In genomic region chr11:69072666-69073064, GRCm38 (mm10) we compare ENCODE assay signal across 8 mouse cellular contexts. TPM values are rescaled to one million over a fixed set of nuclear protein-coding genes. Genes with fewer than 3 reads are reported as not detected.
A peak's percentile ranks its signal among the peaks of the same experiment; 100 is the strongest.
DNase-seq lines count a peak whose midpoint lies in the region; ATAC-seq and TF ChIP-seq lines count a peak whose summit lies in the region.

No protein-coding gene starts in this region.

- H3K4me3 ChIP-seq in cerebellum, adult 2 months (replicated peaks; ENCODE audit: insufficient read depth, low read depth, low read length) = peak overlapping the region; percentile 62
- H3K4me3 ChIP-seq in C2C12 (ENCODE audit: insufficient read depth, poor library complexity, severe bottlenecking) = peak overlapping the region; percentile 3
- peak overlapping the region; percentile 38 for H3K4me3 ChIP-seq in forebrain, embryonic 16.5 days (replicated peaks; ENCODE audit: low read length)
- H3K4me3 ChIP-seq in liver, embryonic 13.5 days (replicated peaks) = peak overlapping the region; percentile 46

- H3K27me3 ChIP-seq in cerebellum, adult 2 months (ENCODE audit: control insufficient read depth, insufficient read depth, low read length) = no peaks in the 10 kb centered on the region
- no peaks in the 10 kb centered on the region for H3K27me3 ChIP-seq in C2C12 (ENCODE audit: control insufficient read depth, insufficient read depth, insufficient read length)
- no peaks in the 10 kb centered on the region for H3K27me3 ChIP-seq in forebrain, embryonic 16.5 days (replicated peaks; ENCODE audit: control insufficient read depth, insufficient read depth, low read length)
- H3K27me3 ChIP-seq in liver, embryonic 13.5 days = no peaks in the 10 kb centered on the region

- no peak for TF ChIP-seq POLR2A in cerebellum, adult 2 months (IDR thresholded peaks at IDR 0.05; ENCODE audit: borderline replicate concordance, insufficient read depth, low read length)

- H3K4me2 ChIP-seq in forebrain, embryonic 16.5 days (ENCODE audit: low read length) = peak overlapping the region; percentile 51
- H3K4me2 ChIP-seq in liver, embryonic 13.5 days = peak overlapping the region; percentile 89

- peak overlapping the region; percentile 96 for H3K27ac ChIP-seq in cerebellum, adult 2 months (ENCODE audit: insufficient read depth, low read length)
- H3K27ac ChIP-seq in forebrain, embryonic 16.5 days (ENCODE audit: low read length) = peak overlapping the region; percentile 97
- H3K27ac ChIP-seq in liver, embryonic 13.5 days = peak overlapping the region; percentile 90

- ATAC-seq in forebrain, embryonic 16.5 days = no peak
- ATAC-seq in liver, embryonic 13.5 days (ENCODE audit: low read depth) = no peak

- H3K9me3 ChIP-seq in forebrain, embryonic 16.5 days (ENCODE audit: control insufficient read depth, low read length) = no peaks in the 10 kb centered on the region
- no peaks in the 10 kb centered on the region for H3K9me3 ChIP-seq in liver, embryonic 13.5 days (replicated peaks)

- DNase-seq in cerebellum, adult 2 months = no peak
- DNase-seq in cerebellum, postnatal 14 days = no peak
- DNase-seq in liver, embryonic 13.5 days = no peak
- DNase-seq in gastrocnemius, postnatal 25 days = no peak
- DNase-seq in B cell, adult 2 months = no peak
- no peak for DNase-seq in left cerebral cortex, adult 8-10 months (ENCODE audit: low spot score in 2 of 2)

- peak overlapping the region; percentile 64 for H3ac ChIP-seq in C2C12 (ENCODE audit: control insufficient read depth, insufficient read length, low read depth)

- H3K9ac ChIP-seq in forebrain, embryonic 16.5 days (replicated peaks; ENCODE audit: low read depth, low read length) = peak overlapping the region; percentile 65
- H3K9ac ChIP-seq in liver, embryonic 13.5 days = peak overlapping the region; percentile 85

- no peaks in the 10 kb centered on the region; the same call in 1 of the 2 replicates for H3K4me1 ChIP-seq in cerebellum, adult 2 months (ENCODE audit: control insufficient read depth, insufficient read depth, low read length)
- H3K4me1 ChIP-seq in forebrain, embryonic 16.5 days (replicated peaks; ENCODE audit: control insufficient read depth, insufficient read depth, low read length) = peaks cover 27% of the 10 kb centered on the region
- H3K4me1 ChIP-seq in liver, embryonic 13.5 days (replicated peaks) = peaks cover 55% of the 10 kb centered on the region

- TF ChIP-seq CTCF in cerebellum, adult 2 months (IDR thresholded peaks at IDR 0.05; ENCODE audit: borderline replicate concordance, insufficient read depth, low read depth, low read length) = no peak
- TF ChIP-seq CTCF in C2C12 (IDR thresholded peaks at IDR 0.05; ENCODE audit: control insufficient read depth, insufficient read depth, insufficient read length) = no peak

- WGBS in cerebellum, adult 2 months = 1% methylated on average over 9 of the region's 9 CpGs
- 11% methylated on average over 9 of the region's 9 CpGs for WGBS in forebrain, embryonic 16.5 days
- WGBS in liver, embryonic 13.5 days (ENCODE audit: insufficient replicate concordance) = 14% methylated on average over 9 of the region's 9 CpGs

- H3K36me3 ChIP-seq in C2C12 (ENCODE audit: control insufficient read depth, insufficient read depth) = no peaks in the 10 kb centered on the region
- H3K36me3 ChIP-seq in forebrain, embryonic 16.5 days (ENCODE audit: control insufficient read depth, insufficient read depth) = no peaks in the 10 kb centered on the region
- no peaks in the 10 kb centered on the region for H3K36me3 ChIP-seq in liver, embryonic 13.5 days

- no peaks in the 10 kb centered on the region for H3K79me3 ChIP-seq in C2C12 (ENCODE audit: low read depth)

- no peaks in the 10 kb centered on the region for H3K79me2 ChIP-seq in C2C12 (ENCODE audit: control insufficient read depth, insufficient read depth)

TF ChIP-seq in C2C12, 6 proteins besides CTCF, POLR2A, EP300 and RAD21:
- TF ChIP-seq CEBPB (IDR thresholded peaks at IDR 0.05; ENCODE audit: low read depth) = no peak
- TF ChIP-seq USF1 (IDR thresholded peaks at IDR 0.05; ENCODE audit: low read depth) = no peak
- no peak for TF ChIP-seq MYOD1 (IDR thresholded peaks at IDR 0.05; ENCODE audit: control insufficient read depth, insufficient read length, low read depth)
- no peak for TF ChIP-seq MYOG (IDR thresholded peaks at IDR 0.05; ENCODE audit: control insufficient read depth, extremely low read depth, insufficient read length)
- TF ChIP-seq FOSL1 (IDR thresholded peaks at IDR 0.05; ENCODE audit: insufficient read depth, low read length, poor library complexity, severe bottlenecking) = no peak
- no peak for TF ChIP-seq MAX (IDR thresholded peaks at IDR 0.05)

RNA-seq across cellular contexts. Expression of gene Tmem107, which starts 2.1 kb away (rescaled TPM):
- polyA plus RNA-seq in cerebellum, adult 2 months (2012; rRNA removed) = 13.4 and 15.8 TPM in 2 replicates
- polyA plus RNA-seq in C2C12 (2012; fragmentation: generic; extraction: Trizol) = 41.9 TPM
- polyA plus RNA-seq in forebrain, embryonic 16.5 days (2015; fragmentation: Nextera tagmentation; extraction: Ambion mirVana) = 43.7 and 48.4 TPM in 2 replicates
- polyA plus RNA-seq in liver, embryonic 13.5 days (2015; fragmentation: Nextera tagmentation; extraction: Ambion mirVana) = 30.8 and 31.7 TPM in 2 replicates
- 1 to 10 TPM; 3.9 to 4.1 TPM for total RNA-seq in gastrocnemius, postnatal 25 days (2021)
- 10 to 100 TPM; 15.2 to 19.4 (median 17.1) TPM for total RNA-seq in left cerebral cortex, adult 8-10 months (2022)

RNA-seq across cellular contexts. Expression of gene Borcs6, which starts 13.1 kb away (rescaled TPM):
- 34.9 and 36.7 TPM in 2 replicates for polyA plus RNA-seq in cerebellum, adult 2 months (2012; rRNA removed)
- polyA plus RNA-seq in C2C12 (2012; fragmentation: generic; extraction: Trizol) = 14.3 TPM
- 11.4 and 12.3 TPM in 2 replicates for polyA plus RNA-seq in forebrain, embryonic 16.5 days (2015; fragmentation: Nextera tagmentation; extraction: Ambion mirVana)
- polyA plus RNA-seq in liver, embryonic 13.5 days (2015; fragmentation: Nextera tagmentation; extraction: Ambion mirVana) = 3.5 TPM in 2 replicates
- 10 to 100 TPM; 15.5 to 15.9 TPM for total RNA-seq in gastrocnemius, postnatal 25 days (2021)
- total RNA-seq in left cerebral cortex, adult 8-10 months (2022) = 10 to 100 TPM; 32.3 to 37.9 (median 33.5) TPM

RNA-seq across cellular contexts. Expression of gene Vamp2, which starts 15.6 kb away (rescaled TPM):
- 672 and 700 TPM in 2 replicates for polyA plus RNA-seq in cerebellum, adult 2 months (2012; rRNA removed)
- 20.9 TPM for polyA plus RNA-seq in C2C12 (2012; fragmentation: generic; extraction: Trizol)
- 217 and 259 TPM in 2 replicates for polyA plus RNA-seq in forebrain, embryonic 16.5 days (2015; fragmentation: Nextera tagmentation; extraction: Ambion mirVana)
- 12.5 and 15.9 TPM in 2 replicates for polyA plus RNA-seq in liver, embryonic 13.5 days (2015; fragmentation: Nextera tagmentation; extraction: Ambion mirVana)
- 10 to 100 TPM; 34.9 to 35.2 TPM for total RNA-seq in gastrocnemius, postnatal 25 days (2021)
- 1,000 to 10,000 TPM; 1,002 to 1,054 (median 1,038) TPM for total RNA-seq in left cerebral cortex, adult 8-10 months (2022)

RNA-seq across cellular contexts. Expression of gene Per1, which starts 22.4 kb away (rescaled TPM):
- 34.4 and 37.2 TPM in 2 replicates for polyA plus RNA-seq in cerebellum, adult 2 months (2012; rRNA removed)
- polyA plus RNA-seq in C2C12 (2012; fragmentation: generic; extraction: Trizol) = 4.5 TPM
- 11.8 and 12.1 TPM in 2 replicates for polyA plus RNA-seq in forebrain, embryonic 16.5 days (2015; fragmentation: Nextera tagmentation; extraction: Ambion mirVana)
- polyA plus RNA-seq in liver, embryonic 13.5 days (2015; fragmentation: Nextera tagmentation; extraction: Ambion mirVana) = 1.9 TPM in 2 replicates
- 10 to 100 TPM; 21.0 to 50.8 TPM for total RNA-seq in gastrocnemius, postnatal 25 days (2021)
- 100 to 1,000 TPM; 105 to 140 (median 114) TPM for total RNA-seq in left cerebral cortex, adult 8-10 months (2022)

RNA-seq across cellular contexts. Expression of gene Aurkb, which starts 27.2 kb away (rescaled TPM):
- 0.51 and 0.55 TPM in 2 replicates for polyA plus RNA-seq in cerebellum, adult 2 months (2012; rRNA removed)
- 76.6 TPM for polyA plus RNA-seq in C2C12 (2012; fragmentation: generic; extraction: Trizol)
- 56.7 and 68.2 TPM in 2 replicates for polyA plus RNA-seq in forebrain, embryonic 16.5 days (2015; fragmentation: Nextera tagmentation; extraction: Ambion mirVana)
- polyA plus RNA-seq in liver, embryonic 13.5 days (2015; fragmentation: Nextera tagmentation; extraction: Ambion mirVana) = 116 and 123 TPM in 2 replicates
- total RNA-seq in gastrocnemius, postnatal 25 days (2021) = under 1 TPM; 0.54 to 0.88 TPM
- total RNA-seq in left cerebral cortex, adult 8-10 months (2022) = under 1 TPM; 0.53 to 0.80 (median 0.62) TPM

Comparison
In these comparisons a context has a peak if more than half of its experiments do, and no peak if none do; other contexts are left out.
1. H3K4me3 ChIP-seq: peak in every context shown above with its lines; median percentile 62 in cerebellum, adult 2 months; 46 in liver, embryonic 13.5 days; 38 in forebrain, embryonic 16.5 days; 3 in C2C12.